ENCODE assay signal across 1 mouse cellular context in the genomic region with DNA sequence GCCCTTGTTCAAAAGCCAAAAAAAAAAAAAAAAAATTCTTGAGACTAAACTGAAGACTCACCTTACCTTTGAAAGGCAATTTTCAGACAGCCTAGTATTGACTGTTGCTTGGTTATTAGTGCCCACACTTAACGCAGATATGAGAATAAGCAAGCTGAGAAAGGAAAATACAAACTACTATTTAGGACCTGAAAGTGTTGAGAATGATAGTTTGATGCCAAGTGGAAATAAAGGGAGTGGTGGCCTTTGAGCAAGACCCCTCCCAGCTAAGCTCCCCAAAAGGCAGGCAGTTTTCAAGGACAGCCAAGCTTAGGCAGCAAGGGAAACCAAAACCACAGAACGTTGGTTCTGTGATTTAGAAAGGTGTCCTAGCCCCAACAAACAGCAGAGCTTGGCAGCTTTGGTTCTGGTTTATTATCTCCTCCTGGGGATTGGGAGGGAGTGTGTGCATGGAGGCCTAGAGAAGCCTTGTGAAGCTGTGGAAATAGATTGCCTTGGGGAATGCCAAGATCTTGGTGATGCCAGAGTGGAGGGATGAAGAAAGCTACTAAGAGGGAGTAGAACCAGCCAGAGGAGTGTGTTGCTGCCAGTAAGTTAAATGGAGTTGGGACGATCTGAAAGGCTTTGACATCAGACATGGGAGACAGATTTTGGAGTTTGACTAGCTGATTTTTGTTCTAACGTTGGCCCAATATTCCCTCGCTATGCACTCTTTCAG.
TF ChIP-seq lines count a peak whose summit lies in the region.

No protein-coding gene starts in this region.

TF ChIP-seq in CH12.LX, 34 proteins besides CTCF, POLR2A, EP300 and RAD21:
- peak; percentile 93; the same call in 1 of the 2 replicates for TF ChIP-seq POLR2AphosphoS2 (IDR thresholded peaks at IDR 0.05; ENCODE audit: low read depth, low read length)
- no peak for TF ChIP-seq ZKSCAN1 (IDR thresholded peaks at IDR 0.05; ENCODE audit: borderline replicate concordance, low read depth, low read length)
TF ChIP-seq in CH12.LX: peak in this region for 1.
